Mouse (Mus musculus) myocyte (in vitro differentiated cells): Measurements from ENCODE around the gene Gng4. TPM values are rescaled to one million over a fixed set of nuclear protein-coding genes. Genes with fewer than 3 reads are reported as not detected.

Experiments
- H3K27me3 ChIP-seq: one replicate; pipeline ENCODE4 v1.6.1; 2011; ENCODE audit not compliant: control insufficient read depth, insufficient read depth, insufficient read length
- H3K36me3 ChIP-seq: one replicate; pipeline ENCODE4 v1.6.1; 2011; ENCODE audit not compliant: control insufficient read depth, insufficient read depth
- H3K4me2 ChIP-seq: one replicate; pipeline ENCODE4 v1.6.1; 2011; ENCODE audit warnings: low read depth, control low read depth
- H3K4me3 ChIP-seq: one replicate; pipeline ENCODE4 v1.5.1; 2011; ENCODE audit warnings: mild to moderate bottlenecking, control low read depth, moderate library complexity
- H3K79me2 ChIP-seq: one replicate; pipeline ENCODE4 v1.6.1; 2011; ENCODE audit not compliant: control insufficient read depth, insufficient read depth
- H3ac ChIP-seq: one replicate; pipeline ENCODE4 v1.6.1; 2011; ENCODE audit not compliant: control insufficient read depth, insufficient read length
- CEBPB ChIP-seq: IDR thresholded peaks from 2 replicates; pipeline ENCODE4 v1.6.1; 2011; ENCODE audit warnings: mild to moderate bottlenecking, moderate library complexity; ENCODE audit not compliant: poor library complexity, insufficient read depth, severe bottlenecking
- E2F4 ChIP-seq: IDR thresholded peaks from one replicate; pipeline ENCODE4 v1.6.1; 2011; ENCODE audit warnings: mild to moderate bottlenecking, control low read depth, moderate library complexity; ENCODE audit not compliant: insufficient read depth
- MAX ChIP-seq: IDR thresholded peaks from one replicate; pipeline ENCODE4 v1.6.1; 2011; ENCODE audit warnings: low read depth, mild to moderate bottlenecking, control low read depth
- MYOD1 ChIP-seq, 3 experiments: IDR thresholded peaks; one replicate each; pipeline ENCODE4 v1.6.1; 2011; ENCODE audit warnings: control low read depth in 2 of 3, low read depth in 2 of 3, mild to moderate bottlenecking in 2 of 3, moderate library complexity in 1 of 3; ENCODE audit not compliant: insufficient read length in 2 of 3, control insufficient read depth in 1 of 3
- MYOG ChIP-seq, 3 experiments: IDR thresholded peaks; one replicate each; pipeline ENCODE4 v1.6.1; 2011; ENCODE audit warnings: control low read depth in 2 of 3, low read depth in 2 of 3, mild to moderate bottlenecking in 2 of 3; ENCODE audit not compliant: insufficient read length in 2 of 3, control insufficient read depth in 1 of 3, insufficient read depth in 1 of 3
- POLR2A ChIP-seq: IDR thresholded peaks from one replicate; pipeline ENCODE4 v1.6.1; 2011; ENCODE audit warnings: low read depth, mild to moderate bottlenecking, control low read depth, moderate library complexity; ENCODE audit not compliant: insufficient read length
- POLR2AphosphoS2 ChIP-seq: IDR thresholded peaks from one replicate; pipeline ENCODE4 v1.6.1; 2011; ENCODE audit warnings: low read depth, control low read depth; ENCODE audit not compliant: insufficient read length
- REST ChIP-seq: IDR thresholded peaks from one replicate; pipeline ENCODE4 v1.6.1; 2011; ENCODE audit warnings: mild to moderate bottlenecking, control low read depth, moderate library complexity; ENCODE audit not compliant: insufficient read depth, insufficient read length
- SRF ChIP-seq: IDR thresholded peaks from one replicate; pipeline ENCODE4 v1.6.1; 2011; ENCODE audit warnings: low read depth; ENCODE audit not compliant: control insufficient read depth, insufficient read length
- TCF12 ChIP-seq: IDR thresholded peaks from one replicate; pipeline ENCODE4 v1.6.1; 2011; ENCODE audit warnings: mild to moderate bottlenecking, control low read depth; ENCODE audit not compliant: poor library complexity, insufficient read depth, severe bottlenecking
- TCF3 ChIP-seq: IDR thresholded peaks from one replicate; pipeline ENCODE4 v1.6.1; 2011; ENCODE audit warnings: low read depth, control low read depth; ENCODE audit not compliant: insufficient read length
- USF1 ChIP-seq: IDR thresholded peaks from one replicate; pipeline ENCODE4 v1.6.1; 2011; ENCODE audit warnings: low read depth, mild to moderate bottlenecking, control low read depth, moderate library complexity
- polyA plus RNA-seq: library from polyadenylated mRNA; unstranded; fragments of >200 nt; fragmentation: generic; extraction: Trizol; gene quantifications from one replicate; pipeline ENCODE4 v1.2.1, GENCODE M21; 2012; ENCODE audit warnings: missing spikeins

Gene Gng4
- polyA plus RNA-seq, 1 experiment, result 0.56 TPM

- no peaks in the 10 kb centered on the region for H3K36me3 ChIP-seq
- TF ChIP-seq POLR2AphosphoS2 (no peak), MYOD1 (IDR thresholded peaks at IDR 0.05; ENCODE audit: control insufficient read depth in 1 of 3, insufficient read length in 2 of 3, low read depth in 2 of 3) (no peak), TCF12 (no peak), POLR2A (no peak), REST (no peak), SRF (no peak), USF1 (no peak), TCF3 (no peak), E2F4 (no peak), MAX (no peak), CEBPB (no peak), MYOG (IDR thresholded peaks at IDR 0.05; ENCODE audit: control insufficient read depth in 1 of 3, insufficient read depth in 1 of 3, insufficient read length in 2 of 3, low read depth in 2 of 3) (no peak)
- no peak overlapping the region for H3K4me2 ChIP-seq
- no peaks in the 10 kb centered on the region for H3K79me2 ChIP-seq
- no peak overlapping the region for H3K4me3 ChIP-seq
- H3K27me3 ChIP-seq, result peaks cover 6% of the 10 kb centered on the region
- H3ac ChIP-seq, result no peak overlapping the region
These were observed 34.8 kb downstream of the Gng4 start for GRCm38 (mm10) chr13:13818696-13819095.

GRCm38 (mm10) chr13:13820234-13821123, 36.6 kb downstream of the Gng4 start:
- no peaks in the 10 kb centered on the region for H3K79me2 ChIP-seq
- no peaks in the 10 kb centered on the region for H3K36me3 ChIP-seq
- TF ChIP-seq POLR2AphosphoS2, result no peak
- no peak for TF ChIP-seq MYOD1 (IDR thresholded peaks at IDR 0.05; ENCODE audit: control insufficient read depth in 1 of 3, insufficient read length in 2 of 3, low read depth in 2 of 3)
- no peak for TF ChIP-seq POLR2A
- TF ChIP-seq USF1, result no peak
- no peak for TF ChIP-seq REST
- TF ChIP-seq TCF3, result no peak
- no peak for TF ChIP-seq MYOG (IDR thresholded peaks at IDR 0.05; ENCODE audit: control insufficient read depth in 1 of 3, insufficient read depth in 1 of 3, insufficient read length in 2 of 3, low read depth in 2 of 3)
- TF ChIP-seq TCF12, result no peak
- no peak for TF ChIP-seq E2F4
- TF ChIP-seq CEBPB, result no peak
- TF ChIP-seq MAX, result no peak
- H3K4me2 ChIP-seq, result no peak overlapping the region
- H3K4me3 ChIP-seq, result no peak overlapping the region
- no peak overlapping the region for H3ac ChIP-seq
- peaks cover 6% of the 10 kb centered on the region for H3K27me3 ChIP-seq

GRCm38 (mm10) chr13:13824946-13825345, 41.1 kb downstream of the Gng4 start:
- Histone ChIP-seq H3K79me2 (no peaks in the 10 kb centered on the region), H3ac (no peak overlapping the region), H3K36me3 (no peaks in the 10 kb centered on the region), H3K4me2 (no peak overlapping the region), H3K4me3 (no peak overlapping the region), H3K27me3 (peaks cover 6% of the 10 kb centered on the region)
- TF ChIP-seq REST (no peak), USF1 (no peak), MYOG (IDR thresholded peaks at IDR 0.05; ENCODE audit: control insufficient read depth in 1 of 3, insufficient read depth in 1 of 3, insufficient read length in 2 of 3, low read depth in 2 of 3) (no peak)

- H3K79me2 ChIP-seq, result no peaks in the 10 kb centered on the region
- H3K4me3 ChIP-seq, result no peak overlapping the region
- TF ChIP-seq SRF, result no peak
- TF ChIP-seq POLR2A, result no peak
- no peak for TF ChIP-seq REST
- no peak for TF ChIP-seq MYOG (IDR thresholded peaks at IDR 0.05; ENCODE audit: control insufficient read depth in 1 of 3, insufficient read depth in 1 of 3, insufficient read length in 2 of 3, low read depth in 2 of 3)
- no peak for TF ChIP-seq CEBPB
- TF ChIP-seq E2F4, result no peak
- no peak overlapping the region for H3ac ChIP-seq
- no peaks in the 10 kb centered on the region for H3K27me3 ChIP-seq
- H3K36me3 ChIP-seq, result no peaks in the 10 kb centered on the region
- no peak overlapping the region for H3K4me2 ChIP-seq
These were observed 42.7 kb downstream of the Gng4 start for GRCm38 (mm10) chr13:13826533-13826932.

GRCm38 (mm10) chr13:13828125-13828524, 44.3 kb downstream of the Gng4 start:
- Histone ChIP-seq H3K4me3 (no peak overlapping the region), H3K27me3 (no peaks in the 10 kb centered on the region), H3ac (no peak overlapping the region), H3K4me2 (no peak overlapping the region), H3K36me3 (no peaks in the 10 kb centered on the region), H3K79me2 (no peaks in the 10 kb centered on the region)
- no peak for TF ChIP-seq SRF
- no peak for TF ChIP-seq TCF3
- TF ChIP-seq MYOD1 (IDR thresholded peaks at IDR 0.05; ENCODE audit: control insufficient read depth in 1 of 3, insufficient read length in 2 of 3, low read depth in 2 of 3), result no peak
- TF ChIP-seq USF1, result no peak
- TF ChIP-seq TCF12, result no peak
- no peak for TF ChIP-seq MYOG (IDR thresholded peaks at IDR 0.05; ENCODE audit: control insufficient read depth in 1 of 3, insufficient read depth in 1 of 3, insufficient read length in 2 of 3, low read depth in 2 of 3)
- no peak for TF ChIP-seq CEBPB
- no peak for TF ChIP-seq POLR2AphosphoS2
- TF ChIP-seq POLR2A, result no peak
- no peak for TF ChIP-seq MAX
- no peak for TF ChIP-seq REST
- TF ChIP-seq E2F4, result no peak
